Mouse (Mus musculus): ENCODE measurements at regions not wholly inside any gene's neighbourhood (a gene's known extent, or its start where the extent isn't known, plus 50 kb on each side); places are given as distances from the start of the nearest gene placed in this dataset.

GRCm38 (mm10) chr12:21522621-21523020 lies 105.2 kb upstream of the Ywhaq start:
- no peak for TF ChIP-seq CTCF (IDR thresholded peaks at IDR 0.05; ENCODE audit: control insufficient read depth, insufficient read depth, low read length)
- no peak for TF ChIP-seq POLR2A (IDR thresholded peaks at IDR 0.05; ENCODE audit: borderline replicate concordance, control insufficient read depth, low read depth, low read length)
